Mouse (Mus musculus): ENCODE data around the gene Mdm2. TPM values are rescaled to one million over a fixed set of nuclear protein-coding genes. Genes with fewer than 3 reads are reported as not detected.

Gene Mdm2
- polyA plus RNA-seq, 1 experiment from 2014 or later: 19.5 TPM

GRCm38 (mm10) chr10:117643302-117643701, 67.3 kb downstream of the Mdm2 start:
- ATAC-seq (ENCODE audit: insufficient read depth): no peak
- Histone ChIP-seq H3K27me3 (no peaks in the 10 kb centered on the region), H3K9ac (no peak overlapping the region), H3K9me3 (replicated peaks) (no peaks in the 10 kb centered on the region), H3K27ac (replicated peaks) (no peak overlapping the region), H3K4me1 (replicated peaks) (0 out of 2 replicates have a peak, but pooled peaks cover 7% of the 10 kb centered on the region), H3K4me3 (replicated peaks) (no peak overlapping the region), H3K36me3 (replicated peaks) (no peaks in the 10 kb centered on the region), H3K4me2 (no peak overlapping the region)
- 68% methylated on average over 6 of the region's 6 CpGs for WGBS (ENCODE audit: insufficient replicate concordance)

GRCm38 (mm10) chr10:117642491-117643262, 67.9 kb downstream of the Mdm2 start:
- Histone ChIP-seq H3K4me1 (replicated peaks) (0 out of 2 replicates have a peak, but pooled peaks cover 7% of the 10 kb centered on the region), H3K9me3 (replicated peaks) (no peaks in the 10 kb centered on the region), H3K4me2 (no peak overlapping the region), H3K27ac (replicated peaks) (no peak overlapping the region), H3K4me3 (replicated peaks) (no peak overlapping the region), H3K27me3 (no peaks in the 10 kb centered on the region), H3K36me3 (replicated peaks) (no peaks in the 10 kb centered on the region), H3K9ac (no peak overlapping the region)
- 78% methylated on average over 15 of the region's 15 CpGs for WGBS (ENCODE audit: insufficient replicate concordance)
- ATAC-seq (ENCODE audit: insufficient read depth): no peak

GRCm38 (mm10) chr10:117642201-117642450, 68.4 kb downstream of the Mdm2 start:
- Histone ChIP-seq H3K27me3 (no peaks in the 10 kb centered on the region), H3K36me3 (replicated peaks) (no peaks in the 10 kb centered on the region), H3K9me3 (replicated peaks) (no peaks in the 10 kb centered on the region), H3K27ac (replicated peaks) (no peak overlapping the region), H3K4me3 (replicated peaks) (no peak overlapping the region), H3K4me1 (replicated peaks) (0 out of 2 replicates have a peak, but pooled peaks cover 7% of the 10 kb centered on the region), H3K9ac (no peak overlapping the region), H3K4me2 (no peak overlapping the region)
- 70% methylated on average over 9 of the region's 9 CpGs for WGBS (ENCODE audit: insufficient replicate concordance)
- ATAC-seq (ENCODE audit: insufficient read depth): no peak

- 59% methylated on average over 20 of the region's 20 CpGs for WGBS (ENCODE audit: insufficient replicate concordance)
- Histone ChIP-seq H3K4me3 (replicated peaks) (no peak overlapping the region), H3K9me3 (replicated peaks) (no peaks in the 10 kb centered on the region), H3K27me3 (no peaks in the 10 kb centered on the region), H3K9ac (no peak overlapping the region), H3K4me2 (no peak overlapping the region), H3K36me3 (replicated peaks) (no peaks in the 10 kb centered on the region), H3K4me1 (replicated peaks) (0 out of 2 replicates have a peak, but pooled peaks cover 7% of the 10 kb centered on the region), H3K27ac (replicated peaks) (no peak overlapping the region)
- ATAC-seq (ENCODE audit: insufficient read depth): no peak
Measured at GRCm38 (mm10) chr10:117641400-117642200, 69.0 kb downstream of the Mdm2 start.

GRCm38 (mm10) chr10:117640595-117641078, 69.9 kb downstream of the Mdm2 start:
- no peak overlapping the region for H3K4me3 ChIP-seq (replicated peaks)
- H3K9ac ChIP-seq: no peak overlapping the region
- H3K4me2 ChIP-seq: no peak overlapping the region
- no peaks in the 10 kb centered on the region for H3K27me3 ChIP-seq
- 54% methylated on average over 7 of the region's 7 CpGs for WGBS (ENCODE audit: insufficient replicate concordance)
- no peaks in the 10 kb centered on the region for H3K36me3 ChIP-seq (replicated peaks)
- H3K4me1 ChIP-seq (replicated peaks): 0 out of 2 replicates have a peak, but pooled peaks cover 7% of the 10 kb centered on the region
- no peak for ATAC-seq (ENCODE audit: insufficient read depth)
- H3K9me3 ChIP-seq (replicated peaks): no peaks in the 10 kb centered on the region
- no peak overlapping the region for H3K27ac ChIP-seq (replicated peaks)

- 0 out of 2 replicates have a peak, but pooled peaks cover 7% of the 10 kb centered on the region for H3K4me1 ChIP-seq (replicated peaks)
- H3K9ac ChIP-seq: no peak overlapping the region
- WGBS (ENCODE audit: insufficient replicate concordance): 24% methylated on average over 21 of the region's 21 CpGs
- no peaks in the 10 kb centered on the region for H3K9me3 ChIP-seq (replicated peaks)
- H3K4me3 ChIP-seq (replicated peaks): no peak overlapping the region
- no peak for ATAC-seq (ENCODE audit: insufficient read depth)
- peak overlapping the region; percentile 15; the same call in 1 of the 2 replicates for H3K4me2 ChIP-seq
- H3K36me3 ChIP-seq (replicated peaks): no peaks in the 10 kb centered on the region
- H3K27ac ChIP-seq (replicated peaks): no peak overlapping the region
- no peaks in the 10 kb centered on the region for H3K27me3 ChIP-seq
Measured at GRCm38 (mm10) chr10:117639899-117640594, 70.5 kb downstream of the Mdm2 start.

GRCm38 (mm10) chr10:117639221-117639599, 71.3 kb downstream of the Mdm2 start:
- Histone ChIP-seq H3K9me3 (replicated peaks) (no peaks in the 10 kb centered on the region), H3K36me3 (replicated peaks) (no peaks in the 10 kb centered on the region), H3K27me3 (no peaks in the 10 kb centered on the region), H3K4me3 (replicated peaks) (no peak overlapping the region), H3K9ac (no peak overlapping the region), H3K27ac (replicated peaks) (no peak overlapping the region), H3K4me2 (no peak overlapping the region), H3K4me1 (replicated peaks) (0 out of 2 replicates have a peak, but pooled peaks cover 7% of the 10 kb centered on the region)
- ATAC-seq (ENCODE audit: insufficient read depth): no peak
- 63% methylated on average over 8 of the region's 8 CpGs for WGBS (ENCODE audit: insufficient replicate concordance)

Other genes starting within 250 kb of the Mdm2 start
- 15.7 and 29.9 TPM in 2 replicates for gene Cpm, start 81.3 kb downstream of the Mdm2 start, polyA plus RNA-seq (2015; fragmentation: Nextera tagmentation; extraction: Ambion mirVana)
- 2.3 and 3.0 TPM in 2 replicates for gene Slc35e3, start 35.6 kb upstream of the Mdm2 start, polyA plus RNA-seq (2015; fragmentation: Nextera tagmentation; extraction: Ambion mirVana)
- 33.0 and 33.4 TPM in 2 replicates for gene Nup107, start 81.9 kb upstream of the Mdm2 start, polyA plus RNA-seq (2015; fragmentation: Nextera tagmentation; extraction: Ambion mirVana)
- gene Rap1b, start 135.3 kb upstream of the Mdm2 start, polyA plus RNA-seq (2015; fragmentation: Nextera tagmentation; extraction: Ambion mirVana): 97.7 and 100 TPM in 2 replicates